Mouse (Mus musculus): ENCODE measurements around the gene Brca1. TPM values are rescaled to one million over a fixed set of nuclear protein-coding genes. Genes with fewer than 3 reads are reported as not detected.
"Not testable (repeated sequence)": the region's sequence is repeated elsewhere in the genome, so short reads cannot be mapped to it uniquely, and the experiment has no call there.

The Brca1 gene
- polyA plus RNA-seq, 1 experiment from 2014 or later = 12.9 TPM

- peak overlapping the region; percentile 98 for H3K4me2 ChIP-seq
- 59% methylated on average over 5 of the region's 5 CpGs for WGBS
- ATAC-seq (replicated peaks; ENCODE audit: low FRiP score); H3K27ac ChIP-seq; H3K27me3 ChIP-seq; H3K9me3 ChIP-seq (replicated peaks): not testable (repeated sequence)
- H3K36me3 ChIP-seq = peaks cover 11% of the 10 kb centered on the region
- peak overlapping the region; percentile 75; the same call in 1 of the 2 replicates for H3K9ac ChIP-seq
- peak overlapping the region; percentile 86 for H3K4me3 ChIP-seq (replicated peaks)
- H3K4me1 ChIP-seq = peaks cover 66% of the 10 kb centered on the region
Measured at GRCm38 (mm10) chr11:101466552-101466950, 85.2 kb downstream of the Brca1 start.

DNA sequence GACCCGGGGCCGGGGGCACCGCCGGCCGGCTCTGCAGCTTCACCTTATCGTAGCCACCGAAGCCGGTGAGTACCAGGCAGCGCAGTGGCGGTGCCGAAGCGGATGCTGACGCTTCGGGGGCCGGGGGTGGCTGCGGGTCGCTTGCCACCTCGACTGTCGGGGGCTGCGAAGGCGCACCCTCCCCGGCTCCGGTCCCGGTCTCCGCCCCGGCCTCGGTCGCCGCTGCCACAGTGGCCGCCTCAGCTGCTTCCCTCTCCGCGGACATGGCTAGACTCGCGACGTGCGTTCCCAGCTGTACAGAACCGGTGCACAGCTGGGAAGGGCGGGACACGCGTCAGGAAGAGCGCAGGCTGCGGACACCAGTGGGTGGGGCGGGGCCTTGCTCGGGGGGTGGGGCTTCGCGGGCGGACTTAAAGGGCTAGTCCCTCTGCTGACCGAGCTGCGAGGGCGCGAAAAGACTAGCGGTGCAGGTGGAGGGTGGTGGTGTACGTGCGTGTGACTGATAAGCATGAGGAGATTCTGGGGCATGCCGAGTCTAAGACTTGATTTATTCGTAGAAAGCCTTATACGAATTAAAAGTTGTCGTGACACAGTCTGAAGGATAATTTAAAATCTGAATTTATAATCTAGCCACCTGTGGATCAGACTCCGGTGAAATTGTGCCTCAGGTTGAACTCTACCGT lies 85.7 kb downstream of the Brca1 start, which contains the start of gene Vat1:
TSS of gene Vat1 (minus strand) at position 362 of the 683 bp plus-strand sequence.
- H3K27ac ChIP-seq = peak within 1 kb of the TSS; percentile 91
- WGBS = 2% methylated on average over 60 of the region's 60 CpGs

GRCm38 (mm10) chr11:101465101-101465868 lies 86.5 kb downstream of the Brca1 start:
- H3K9me3 ChIP-seq (replicated peaks) = no peaks in the 10 kb centered on the region
- peaks cover 24% of the 10 kb centered on the region for H3K36me3 ChIP-seq
- peak overlapping the region; percentile 75 for H3K9ac ChIP-seq
- H3K27me3 ChIP-seq = no peaks in the 10 kb centered on the region
- under 1% methylated on average over 51 of the region's 51 CpGs for WGBS
- peak; percentile 31 for ATAC-seq (replicated peaks; ENCODE audit: low FRiP score)
- H3K27ac ChIP-seq = peak overlapping the region; percentile 91
- H3K4me3 ChIP-seq (replicated peaks) = peak overlapping the region; percentile 86
- H3K4me1 ChIP-seq = peaks cover 68% of the 10 kb centered on the region
- peak overlapping the region; percentile 98 for H3K4me2 ChIP-seq

More for the DNA sequence above, 85.7 kb downstream of the Brca1 start, which contains the start of gene Vat1:
- peaks cover 66% of the 10 kb centered on the region for H3K4me1 ChIP-seq
- peak; percentile 53 for ATAC-seq (replicated peaks; ENCODE audit: low FRiP score)
- peak within 1 kb of the TSS; percentile 99 for H3K4me2 ChIP-seq
- peak within 1 kb of the TSS; percentile 75 for H3K9ac ChIP-seq
- H3K27me3 ChIP-seq = no peaks in the 10 kb centered on the region
- peak within 1 kb of the TSS; percentile 86 for H3K4me3 ChIP-seq (replicated peaks)
- H3K36me3 ChIP-seq = peaks cover 16% of the 10 kb centered on the region
- no peaks in the 10 kb centered on the region for H3K9me3 ChIP-seq (replicated peaks)

DNA sequence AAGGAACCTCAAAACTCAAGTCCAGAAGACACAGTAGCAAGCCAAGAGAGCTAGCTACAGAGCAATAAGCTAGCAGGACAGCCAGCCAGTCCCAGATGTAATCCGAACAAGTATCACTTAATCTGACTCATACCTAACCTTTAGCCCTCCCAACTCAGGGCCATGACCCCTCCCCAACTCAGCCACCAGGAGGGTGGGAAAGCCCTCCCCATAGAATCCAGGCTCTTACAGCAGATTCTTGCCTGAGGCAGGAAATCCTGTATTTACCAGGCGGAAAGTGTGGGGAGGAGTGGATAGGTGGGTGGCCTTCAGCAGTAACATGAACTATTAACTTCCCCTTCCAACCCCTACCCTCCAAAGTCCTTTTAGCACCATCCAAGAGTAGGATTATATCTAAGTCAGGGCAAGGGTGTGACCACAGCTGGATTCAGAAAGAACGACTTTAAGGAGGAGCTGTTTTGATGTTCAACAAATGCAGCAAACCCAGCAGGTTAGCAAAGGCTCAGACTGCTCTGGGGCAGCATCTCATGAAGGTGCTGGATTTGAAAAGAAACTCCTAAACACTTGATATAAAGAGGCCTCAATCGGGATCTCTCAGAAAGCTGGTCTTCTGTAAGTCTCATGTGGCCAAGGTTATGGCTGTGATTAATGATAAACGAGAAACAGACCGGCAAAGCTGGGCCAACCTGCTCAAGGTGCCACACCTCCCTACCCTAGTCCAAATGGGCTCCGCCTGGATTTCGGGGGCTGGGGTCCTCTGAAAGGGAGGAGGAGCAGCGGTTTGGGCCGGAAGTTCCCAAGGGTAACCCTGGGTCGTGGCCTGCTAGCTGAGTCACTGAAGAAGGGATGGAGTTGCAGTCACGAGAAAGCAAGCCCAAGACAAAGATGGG lies 87.3 kb downstream of the Brca1 start, which contains the start of gene Rnd2:
TSS of gene Rnd2 (plus strand) at position 789 of the 890 bp plus-strand sequence.
- 9% methylated on average over 12 of the region's 12 CpGs for WGBS
- Histone ChIP-seq H3K4me2 (peak within 1 kb of the TSS; percentile 98), H3K27ac (peak within 1 kb of the TSS; percentile 91), H3K36me3 (peaks cover 32% of the 10 kb centered on the region), H3K9ac (peak within 1 kb of the TSS; percentile 75), H3K27me3 (no peaks in the 10 kb centered on the region), H3K4me1 (peaks cover 76% of the 10 kb centered on the region), H3K4me3 (replicated peaks) (peak within 1 kb of the TSS; percentile 86), H3K9me3 (replicated peaks) (no peaks in the 10 kb centered on the region)
- ATAC-seq (replicated peaks; ENCODE audit: low FRiP score) = peak; percentile 23; the same call in 1 of the 2 replicates

GRCm38 (mm10) chr11:101462583-101463440 lies 88.9 kb downstream of the Brca1 start:
- WGBS = 23% methylated on average over 13 of the region's 13 CpGs
- Histone ChIP-seq H3K36me3 (peaks cover 47% of the 10 kb centered on the region), H3K27ac (peak overlapping the region; percentile 29; the same call in 1 of the 2 replicates), H3K4me1 (peaks cover 71% of the 10 kb centered on the region), H3K4me3 (replicated peaks) (no peak overlapping the region), H3K27me3 (no peaks in the 10 kb centered on the region), H3K4me2 (peak overlapping the region; percentile 98; the same call in 1 of the 2 replicates), H3K9ac (no peak overlapping the region), H3K9me3 (replicated peaks) (no peaks in the 10 kb centered on the region)
- no peak for ATAC-seq (replicated peaks; ENCODE audit: low FRiP score)

GRCm38 (mm10) chr11:101462141-101462540 lies 89.6 kb downstream of the Brca1 start:
- Histone ChIP-seq H3K4me3 (replicated peaks) (no peak overlapping the region), H3K4me2 (peak overlapping the region; percentile 98; the same call in 1 of the 2 replicates), H3K27me3 (no peaks in the 10 kb centered on the region), H3K9ac (no peak overlapping the region), H3K4me1 (peaks cover 64% of the 10 kb centered on the region), H3K27ac (peak overlapping the region; percentile 29; the same call in 1 of the 2 replicates), H3K9me3 (replicated peaks) (no peaks in the 10 kb centered on the region), H3K36me3 (peaks cover 52% of the 10 kb centered on the region)
- WGBS = 74% methylated on average over 14 of the region's 14 CpGs
- no peak for ATAC-seq (replicated peaks; ENCODE audit: low FRiP score)

DNA sequence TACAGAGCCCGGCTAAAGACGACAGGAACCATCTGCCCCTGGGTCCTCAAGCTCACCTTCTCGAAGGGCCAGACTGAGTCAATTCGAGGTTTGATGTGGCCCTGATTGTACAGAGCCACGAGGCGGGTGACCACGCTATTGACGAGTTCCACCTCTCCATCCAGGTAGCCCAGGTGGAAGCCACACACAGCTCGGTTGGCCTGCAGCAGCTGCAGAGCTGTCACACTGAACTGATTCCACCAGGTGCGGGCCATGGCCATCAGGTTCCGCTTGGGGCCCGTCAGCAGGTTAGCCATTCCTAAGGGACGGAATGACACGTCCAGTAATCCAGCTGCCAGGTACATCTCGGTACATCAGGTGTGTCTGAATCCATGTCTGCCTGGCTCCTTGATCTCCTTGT lies 91.4 kb downstream of the Brca1 start:
- H3K9ac ChIP-seq = no peak overlapping the region
- H3K4me3 ChIP-seq (replicated peaks) = no peak overlapping the region
- H3K4me2 ChIP-seq = no peak overlapping the region
- 79% methylated on average over 15 of the region's 15 CpGs for WGBS
- H3K27me3 ChIP-seq = no peaks in the 10 kb centered on the region
- H3K27ac ChIP-seq = no peak overlapping the region
- peaks cover 52% of the 10 kb centered on the region for H3K36me3 ChIP-seq
- no peaks in the 10 kb centered on the region for H3K9me3 ChIP-seq (replicated peaks)
- H3K4me1 ChIP-seq = peaks cover 55% of the 10 kb centered on the region
- ATAC-seq (replicated peaks; ENCODE audit: low FRiP score) = no peak

- WGBS = 17% methylated on average over 6 of the region's 6 CpGs
- Histone ChIP-seq H3K27me3 (no peaks in the 10 kb centered on the region), H3K36me3 (peaks cover 52% of the 10 kb centered on the region), H3K27ac (no peak overlapping the region), H3K4me3 (replicated peaks) (no peak overlapping the region), H3K4me2 (no peak overlapping the region), H3K9ac (0 out of 2 replicates have a peak overlapping the region, but pooled peaks have one; percentile 21), H3K4me1 (peaks cover 55% of the 10 kb centered on the region), H3K9me3 (replicated peaks) (no peaks in the 10 kb centered on the region)
- ATAC-seq (replicated peaks; ENCODE audit: low FRiP score) = no peak; the same call in 1 of the 2 replicates
Measured at GRCm38 (mm10) chr11:101459716-101460115, 92.0 kb downstream of the Brca1 start.

DNA sequence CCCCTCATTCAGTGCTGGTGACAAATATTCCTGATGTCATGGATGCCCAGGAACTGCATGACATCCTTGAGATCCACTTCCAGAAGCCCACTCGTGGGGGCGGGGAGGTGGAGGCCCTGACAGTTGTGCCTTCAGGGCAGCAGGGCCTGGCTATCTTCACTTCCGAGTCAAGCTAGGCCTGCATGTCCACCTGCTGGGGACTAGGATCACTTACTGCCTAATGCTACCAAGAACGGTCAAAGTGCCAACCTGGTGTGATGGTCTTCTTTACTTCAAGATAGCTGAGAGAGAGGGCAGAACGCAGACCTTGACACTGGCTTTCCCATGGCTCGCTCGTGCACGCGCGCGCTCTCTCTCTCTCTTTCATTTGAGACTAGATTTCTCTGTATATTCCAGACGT lies 93.5 kb downstream of the Brca1 start:
- Histone ChIP-seq H3K9me3 (replicated peaks) (no peaks in the 10 kb centered on the region), H3K4me3 (replicated peaks) (no peak overlapping the region), H3K4me1 (peaks cover 48% of the 10 kb centered on the region), H3K27ac (no peak overlapping the region), H3K36me3 (peaks cover 52% of the 10 kb centered on the region), H3K27me3 (no peaks in the 10 kb centered on the region), H3K4me2 (no peak overlapping the region), H3K9ac (no peak overlapping the region)
- ATAC-seq (replicated peaks; ENCODE audit: low FRiP score) = no peak
- WGBS = 81% methylated on average over 12 of the region's 12 CpGs

GRCm38 (mm10) chr11:101457631-101458030 lies 94.1 kb downstream of the Brca1 start:
- Histone ChIP-seq H3K4me1 (peaks cover 42% of the 10 kb centered on the region), H3K27me3 (no peaks in the 10 kb centered on the region), H3K4me3 (replicated peaks) (no peak overlapping the region), H3K9ac (no peak overlapping the region), H3K4me2 (no peak overlapping the region), H3K36me3 (peaks cover 51% of the 10 kb centered on the region), H3K27ac (no peak overlapping the region), H3K9me3 (replicated peaks) (no peaks in the 10 kb centered on the region)
- 0 out of 2 replicates have a peak, but pooled peaks have one; percentile 19 for ATAC-seq (replicated peaks; ENCODE audit: low FRiP score)
- WGBS = 95% methylated on average over 9 of the region's 9 CpGs
